Mouse (Mus musculus) embryonic facial prominence, embryonic 12.5 days (tissue): Measurements from ENCODE around the gene Acox3. TPM values are rescaled to one million over a fixed set of nuclear protein-coding genes. Genes with fewer than 3 reads are reported as not detected.

ENCODE experiments used
- ATAC-seq: fragments of 200-750 bp; cut with Nextera tagmentation; 2 replicates; pipeline ENCODE4 v1.8.0; 2017; ENCODE audit not compliant: insufficient number of reproducible peaks, insufficient read depth, low FRiP score, low TSS enrichment
- H3K27ac ChIP-seq: fragments of 300-500 bp; sonication (generic); 2 replicates; pipeline ENCODE4 v1.5.1; 2016; ENCODE audit warnings: mild to moderate bottlenecking
- H3K27me3 ChIP-seq: fragments of 300-500 bp; sonication (generic); 2 replicates; pipeline ENCODE4 v1.6.1; 2016; ENCODE audit warnings: mild to moderate bottlenecking, moderate library complexity
- H3K36me3 ChIP-seq: fragments of 300-500 bp; sonication (generic); 2 replicates; pipeline ENCODE4 v1.6.1; 2016; ENCODE audit warnings: mild to moderate bottlenecking
- H3K4me1 ChIP-seq: fragments of 300-500 bp; sonication (generic); 2 replicates; pipeline ENCODE4 v1.6.1; 2016
- H3K4me2 ChIP-seq: fragments of 300-500 bp; sonication (generic); replicated peaks from 2 replicates; pipeline ENCODE4 v1.6.1; 2016; ENCODE audit warnings: mild to moderate bottlenecking, moderate library complexity
- H3K4me3 ChIP-seq: fragments of 300-500 bp; sonication (generic); 2 replicates; pipeline ENCODE4 v1.5.1; 2016; ENCODE audit warnings: mild to moderate bottlenecking
- H3K9ac ChIP-seq: fragments of 300-500 bp; sonication (generic); 2 replicates; pipeline ENCODE4 v1.6.1; 2016; ENCODE audit warnings: mild to moderate bottlenecking, moderate library complexity
- H3K9me3 ChIP-seq: fragments of 300-500 bp; sonication (generic); 2 replicates; pipeline ENCODE4 v1.6.1; 2016; ENCODE audit warnings: mild to moderate bottlenecking, moderate library complexity
- WGBS: fragments of 180-500 bp; shearing (Covaris S2); methylation state at CpG from one replicate; pipeline ENCODE4 v1.1.7; 2016; 5-methylcytosine and 5-hydroxymethylcytosine counted together
- polyA plus RNA-seq: library from polyadenylated mRNA; unstranded; fragments of >200 nt; fragmentation: Nextera tagmentation; extraction: Ambion mirVana; gene quantifications from 2 replicates; pipeline ENCODE4 v1.2.1, GENCODE M21; 2016

Gene Acox3
- 12.5 and 13.4 TPM in 2 replicates for polyA plus RNA-seq

DNA sequence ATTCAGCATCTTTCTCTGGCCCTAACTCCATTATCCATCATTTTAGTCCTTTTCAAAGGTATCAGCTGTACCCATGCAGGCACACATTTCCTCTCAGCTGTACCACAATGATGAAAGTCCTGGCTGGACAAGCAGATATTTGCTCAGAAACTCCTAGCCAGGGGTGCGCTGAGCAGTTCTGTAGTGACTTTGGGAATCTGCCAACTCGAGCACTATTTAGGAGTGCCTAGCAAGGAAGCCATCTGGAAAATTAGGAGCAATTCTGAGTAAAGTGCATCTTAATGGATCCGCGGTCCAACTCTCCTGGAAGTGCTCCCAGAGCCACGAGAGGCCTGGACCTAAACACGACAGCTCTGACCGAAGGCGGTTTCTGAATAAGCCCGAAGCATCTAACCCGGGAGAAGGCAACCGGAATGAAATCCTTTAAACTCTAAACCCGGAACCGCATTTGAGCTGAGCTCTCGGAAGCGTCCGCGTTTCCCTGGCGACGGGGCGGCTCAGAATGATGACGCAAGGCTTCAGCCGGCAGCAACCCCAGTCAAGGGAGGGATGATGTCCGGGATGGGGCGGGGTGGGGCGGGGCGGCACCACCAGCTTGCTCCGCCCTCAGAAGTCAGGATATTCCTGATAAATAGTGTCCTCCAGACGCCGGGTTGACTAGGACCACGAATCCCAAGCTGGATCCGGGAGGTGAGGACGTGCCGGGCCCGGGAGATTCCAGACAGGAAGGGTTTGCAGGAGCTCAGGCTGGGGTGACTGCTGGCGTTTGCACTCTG is at the start of gene Acox3:
TSS of gene Acox3 (plus strand) at position 596 of the 776 bp plus-strand sequence.
- Histone ChIP-seq H3K27ac (0 out of 2 replicates have a peak within 1 kb of the TSS, but pooled peaks have one; percentile 1), H3K36me3 (no peaks in the 10 kb centered on the region), H3K4me3 (peak within 1 kb of the TSS; percentile 53), H3K27me3 (0 out of 2 replicates have a peak, but pooled peaks cover 5% of the 10 kb centered on the region), H3K4me1 (peaks cover 10% of the 10 kb centered on the region), H3K4me2 (peak within 1 kb of the TSS; percentile 77), H3K9ac (peak within 1 kb of the TSS; percentile 57), H3K9me3 (no peaks in the 10 kb centered on the region)
- WGBS: under 1% methylated on average over 35 of the region's 35 CpGs
- peak; percentile 76 for ATAC-seq

DNA sequence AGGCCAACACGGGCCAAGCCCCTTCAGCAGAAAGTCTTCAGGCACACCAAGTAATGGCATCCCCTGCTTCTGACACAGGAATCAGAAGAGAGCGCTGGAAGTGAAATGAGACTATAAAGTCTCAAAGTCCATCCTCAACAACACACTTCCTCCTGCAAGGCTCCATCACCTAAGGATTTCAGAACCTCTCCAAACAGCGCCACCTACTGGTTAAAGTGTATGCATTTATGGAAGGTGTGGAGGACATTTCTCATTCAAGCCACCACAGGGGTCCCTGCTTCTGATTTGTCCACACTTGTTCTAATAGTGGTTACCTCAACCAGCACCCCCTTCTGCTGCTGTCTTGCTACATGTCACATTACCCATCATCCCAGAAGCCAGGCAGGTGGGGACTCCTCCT is 46.6 kb upstream of the Acox3 start:
- H3K27ac ChIP-seq: no peak overlapping the region
- no peaks in the 10 kb centered on the region for H3K9me3 ChIP-seq
- H3K4me2 ChIP-seq: no peak overlapping the region
- peaks cover 19% of the 10 kb centered on the region; the same call in 1 of the 2 replicates for H3K4me1 ChIP-seq
- no peaks in the 10 kb centered on the region for H3K36me3 ChIP-seq
- no peak for ATAC-seq
- no peaks in the 10 kb centered on the region for H3K27me3 ChIP-seq
- 68% methylated on average over 3 of the region's 3 CpGs for WGBS
- no peak overlapping the region for H3K9ac ChIP-seq
- no peak overlapping the region for H3K4me3 ChIP-seq

DNA sequence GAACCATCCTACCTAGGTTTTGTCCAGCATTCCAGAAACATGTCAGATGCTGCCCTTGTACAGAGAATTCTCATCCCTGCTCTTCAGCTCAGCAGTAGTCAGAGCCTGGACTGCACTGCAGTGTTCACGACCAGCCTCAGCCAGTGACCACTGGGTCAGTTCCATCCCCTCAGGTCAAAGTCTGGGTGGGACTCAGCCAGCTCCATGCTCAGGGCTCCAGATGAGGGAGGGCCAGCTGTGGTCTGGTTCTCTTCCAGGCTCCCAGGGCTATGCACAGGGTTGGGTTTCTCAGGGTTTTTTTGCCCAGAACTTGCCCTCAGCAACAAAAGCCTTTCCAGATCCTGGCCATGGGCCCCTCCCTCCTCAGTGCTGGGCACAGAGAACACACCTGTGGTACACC is 45.4 kb upstream of the Acox3 start:
- ATAC-seq: no peak
- Histone ChIP-seq H3K9me3 (no peaks in the 10 kb centered on the region), H3K4me1 (peaks cover 21% of the 10 kb centered on the region; the same call in 1 of the 2 replicates), H3K27me3 (no peaks in the 10 kb centered on the region), H3K4me3 (no peak overlapping the region), H3K4me2 (no peak overlapping the region), H3K9ac (no peak overlapping the region), H3K27ac (no peak overlapping the region), H3K36me3 (no peaks in the 10 kb centered on the region)
- 52% methylated on average over 1 of the region's 1 CpGs for WGBS

DNA sequence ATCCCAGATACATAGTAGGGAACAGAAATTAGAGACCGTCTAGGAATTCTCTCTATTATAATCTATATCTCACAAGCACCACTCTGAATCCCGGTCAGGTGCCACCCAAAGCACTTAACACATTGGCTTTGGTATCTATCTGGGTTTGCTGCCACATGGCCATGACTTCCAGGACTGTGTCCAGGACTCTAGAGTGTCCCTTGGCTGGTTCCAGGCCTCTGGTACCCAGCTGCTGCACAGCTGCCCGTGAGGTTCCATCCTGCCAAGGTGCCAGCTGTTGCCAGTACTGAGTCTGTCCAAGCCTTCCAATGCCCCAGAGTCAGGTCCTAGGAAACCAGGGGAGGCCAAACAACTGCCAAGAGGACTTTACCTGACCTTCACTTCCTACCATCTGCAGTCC is 44.8 kb upstream of the Acox3 start:
- 82% methylated on average over 3 of the region's 3 CpGs for WGBS
- Histone ChIP-seq H3K27me3 (no peaks in the 10 kb centered on the region), H3K9ac (no peak overlapping the region), H3K9me3 (no peaks in the 10 kb centered on the region), H3K36me3 (no peaks in the 10 kb centered on the region), H3K4me3 (no peak overlapping the region), H3K27ac (no peak overlapping the region), H3K4me2 (no peak overlapping the region), H3K4me1 (peaks cover 21% of the 10 kb centered on the region; the same call in 1 of the 2 replicates)
- ATAC-seq: no peak

DNA sequence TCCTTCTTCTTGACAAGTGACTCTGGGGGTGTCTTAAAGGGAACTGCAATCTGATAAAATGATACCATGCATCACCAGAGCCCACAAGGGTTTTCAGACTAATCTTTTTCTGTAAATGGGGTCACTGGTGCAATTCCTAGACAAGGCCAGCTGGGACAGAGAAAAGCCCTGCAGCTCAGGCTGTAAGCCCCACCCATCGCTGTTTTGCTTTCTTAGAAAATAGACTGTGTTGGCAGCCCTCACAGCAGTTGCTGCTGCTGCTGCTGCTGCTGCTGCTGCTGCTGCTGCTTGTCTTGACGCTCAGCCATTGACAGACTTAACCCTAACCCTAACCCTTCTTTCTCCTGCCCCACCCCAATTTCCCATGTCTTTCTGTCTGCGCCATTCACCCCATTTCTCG is 43.3 kb upstream of the Acox3 start:
- 57% methylated on average over 4 of the region's 4 CpGs for WGBS
- Histone ChIP-seq H3K4me2 (no peak overlapping the region), H3K36me3 (no peaks in the 10 kb centered on the region), H3K9me3 (no peaks in the 10 kb centered on the region), H3K27ac (peak overlapping the region; percentile 2; the same call in 1 of the 2 replicates), H3K4me1 (peaks cover 21% of the 10 kb centered on the region; the same call in 1 of the 2 replicates), H3K4me3 (no peak overlapping the region), H3K9ac (no peak overlapping the region), H3K27me3 (no peaks in the 10 kb centered on the region)
- no peak for ATAC-seq

DNA sequence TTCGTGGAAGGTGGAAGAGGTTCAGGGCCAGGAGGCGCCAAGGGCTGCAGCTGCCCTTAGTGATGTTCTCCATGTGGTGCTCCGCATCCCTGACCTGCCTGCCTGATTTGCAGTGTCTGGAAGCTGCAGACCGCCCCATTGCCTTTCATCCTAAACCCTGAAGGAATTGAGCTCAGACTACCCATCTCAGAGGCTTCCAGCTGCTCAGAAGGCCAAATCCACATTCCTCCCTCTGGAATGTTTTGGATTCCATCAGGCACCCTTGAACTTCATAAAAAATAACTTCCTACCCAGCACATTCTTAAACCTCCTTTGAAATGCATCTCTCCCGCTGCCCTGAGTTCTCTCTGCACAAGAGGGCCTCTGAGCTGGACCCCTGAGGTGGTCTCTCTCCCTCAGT is 42.3 kb upstream of the Acox3 start:
- peak overlapping the region; percentile 81 for H3K27ac ChIP-seq
- no peaks in the 10 kb centered on the region for H3K27me3 ChIP-seq
- no peak overlapping the region for H3K4me3 ChIP-seq
- peaks cover 21% of the 10 kb centered on the region; the same call in 1 of the 2 replicates for H3K4me1 ChIP-seq
- 38% methylated on average over 5 of the region's 5 CpGs for WGBS
- ATAC-seq: no peak
- no peak overlapping the region for H3K4me2 ChIP-seq
- no peaks in the 10 kb centered on the region for H3K9me3 ChIP-seq
- no peaks in the 10 kb centered on the region for H3K36me3 ChIP-seq
- no peak overlapping the region for H3K9ac ChIP-seq

DNA sequence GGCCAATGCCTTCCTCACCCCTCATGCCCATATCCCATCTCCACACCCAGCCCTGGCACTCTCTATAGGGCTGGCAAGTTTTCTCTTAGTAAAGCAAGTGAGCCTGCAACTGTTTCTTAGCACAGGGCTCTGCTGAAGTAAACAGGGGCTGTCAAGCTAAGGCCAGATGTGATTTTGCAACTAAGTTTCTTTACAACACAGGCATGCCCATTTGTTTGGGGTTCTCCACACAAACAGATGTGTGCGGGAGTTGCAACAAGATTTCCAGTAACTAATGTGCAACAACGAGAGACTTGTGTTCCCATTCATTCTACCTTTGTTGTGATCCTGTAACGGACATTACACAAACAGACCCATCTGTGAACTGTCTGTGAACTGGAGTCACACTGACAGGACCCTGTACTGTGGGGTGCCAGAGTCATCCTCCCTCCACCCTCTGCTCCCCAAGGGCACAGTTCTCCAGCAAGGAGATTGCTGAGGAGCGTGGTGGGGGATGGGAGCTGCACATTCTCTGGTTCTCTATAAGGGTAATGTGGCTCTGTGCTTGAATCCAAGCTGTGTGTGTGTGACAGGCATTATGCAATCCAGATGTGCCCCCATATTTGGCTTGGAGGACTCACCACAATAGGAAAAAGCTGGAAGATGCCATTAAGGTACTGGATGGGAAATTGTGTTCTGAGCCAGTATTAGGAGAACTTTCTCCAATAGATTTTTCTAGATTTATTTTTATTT is 41.6 kb upstream of the Acox3 start:
- Histone ChIP-seq H3K27me3 (no peaks in the 10 kb centered on the region), H3K27ac (peak overlapping the region; percentile 81), H3K4me2 (no peak overlapping the region), H3K9ac (no peak overlapping the region), H3K36me3 (no peaks in the 10 kb centered on the region), H3K4me3 (no peak overlapping the region), H3K4me1 (peaks cover 21% of the 10 kb centered on the region; the same call in 1 of the 2 replicates), H3K9me3 (no peaks in the 10 kb centered on the region)
- WGBS: 31% methylated on average over 4 of the region's 4 CpGs
- ATAC-seq: no peak

DNA sequence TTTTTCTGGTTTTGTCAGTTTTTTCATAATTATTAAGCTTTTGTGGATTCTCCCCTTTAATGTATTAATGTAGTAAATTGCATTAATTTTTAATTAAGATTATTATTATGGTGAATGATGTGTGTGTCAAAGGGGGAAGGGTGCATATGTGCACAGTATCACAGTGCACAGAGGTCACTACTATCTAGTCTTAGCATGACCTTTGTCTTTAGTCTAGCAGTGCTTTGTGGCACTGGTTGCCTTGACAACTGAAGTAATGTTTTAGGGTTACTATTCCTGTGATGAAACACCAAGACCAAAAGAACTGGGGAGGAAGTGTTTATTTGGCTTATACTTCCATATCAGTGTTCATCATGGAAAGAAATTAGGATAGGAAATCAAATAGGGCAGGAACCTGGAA is 36.7 kb upstream of the Acox3 start:
- H3K27me3 ChIP-seq: no peaks in the 10 kb centered on the region
- no peak overlapping the region for H3K9ac ChIP-seq
- no peaks in the 10 kb centered on the region for H3K36me3 ChIP-seq
- no peak overlapping the region for H3K4me2 ChIP-seq
- no peak for ATAC-seq
- 0 out of 2 replicates have a peak, but pooled peaks cover 3% of the 10 kb centered on the region for H3K4me1 ChIP-seq
- no peaks in the 10 kb centered on the region for H3K9me3 ChIP-seq
- no peak overlapping the region for H3K4me3 ChIP-seq
- no peak overlapping the region for H3K27ac ChIP-seq

DNA sequence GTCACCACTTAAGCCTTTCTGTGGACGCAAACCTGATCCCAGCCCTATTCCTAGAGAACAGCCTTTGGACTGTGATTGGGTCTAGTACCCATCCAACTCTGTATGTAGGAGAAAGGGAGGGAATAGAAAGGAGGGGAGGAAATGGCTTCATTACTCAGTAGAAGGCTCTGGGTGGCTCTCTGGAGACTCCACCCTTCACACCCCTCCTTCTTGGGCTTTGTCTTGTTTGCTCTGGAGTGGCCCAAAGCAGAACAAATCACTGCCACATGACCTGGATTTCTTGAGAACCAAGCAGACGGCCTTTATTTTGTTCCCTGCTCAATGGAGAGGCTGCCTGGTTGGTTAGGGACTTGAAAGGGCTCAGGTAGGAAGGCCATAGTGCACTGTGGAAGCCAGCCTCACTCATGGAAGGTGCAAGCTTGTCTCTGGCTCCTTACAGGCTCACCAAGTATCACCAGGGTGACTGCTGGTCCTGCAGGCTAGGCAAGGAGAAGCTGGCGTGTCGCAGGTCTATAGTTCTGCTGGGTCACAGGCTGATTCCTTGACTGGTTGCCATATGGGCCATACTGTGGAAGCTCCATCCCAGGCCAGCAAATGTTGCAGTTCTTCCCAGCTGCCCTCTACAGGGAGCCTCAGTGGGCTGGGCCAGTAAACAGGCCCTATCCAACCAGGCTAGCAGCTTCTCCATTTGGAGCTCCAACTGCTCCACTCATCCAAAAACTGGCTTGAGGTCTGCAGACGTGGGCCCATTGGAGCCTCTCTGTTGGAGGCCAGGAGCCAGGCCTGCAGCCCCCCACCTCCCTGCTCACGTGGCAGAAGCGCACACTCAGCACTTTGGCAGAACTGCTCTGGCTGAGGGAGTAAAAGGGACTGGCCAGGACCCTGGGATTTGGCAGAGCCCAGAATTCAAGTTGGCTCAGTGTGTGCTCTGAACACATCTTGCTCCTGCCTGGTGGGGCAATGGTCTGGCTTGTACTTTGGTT is 30.7 kb upstream of the Acox3 start:
- no peaks in the 10 kb centered on the region for H3K9me3 ChIP-seq

DNA sequence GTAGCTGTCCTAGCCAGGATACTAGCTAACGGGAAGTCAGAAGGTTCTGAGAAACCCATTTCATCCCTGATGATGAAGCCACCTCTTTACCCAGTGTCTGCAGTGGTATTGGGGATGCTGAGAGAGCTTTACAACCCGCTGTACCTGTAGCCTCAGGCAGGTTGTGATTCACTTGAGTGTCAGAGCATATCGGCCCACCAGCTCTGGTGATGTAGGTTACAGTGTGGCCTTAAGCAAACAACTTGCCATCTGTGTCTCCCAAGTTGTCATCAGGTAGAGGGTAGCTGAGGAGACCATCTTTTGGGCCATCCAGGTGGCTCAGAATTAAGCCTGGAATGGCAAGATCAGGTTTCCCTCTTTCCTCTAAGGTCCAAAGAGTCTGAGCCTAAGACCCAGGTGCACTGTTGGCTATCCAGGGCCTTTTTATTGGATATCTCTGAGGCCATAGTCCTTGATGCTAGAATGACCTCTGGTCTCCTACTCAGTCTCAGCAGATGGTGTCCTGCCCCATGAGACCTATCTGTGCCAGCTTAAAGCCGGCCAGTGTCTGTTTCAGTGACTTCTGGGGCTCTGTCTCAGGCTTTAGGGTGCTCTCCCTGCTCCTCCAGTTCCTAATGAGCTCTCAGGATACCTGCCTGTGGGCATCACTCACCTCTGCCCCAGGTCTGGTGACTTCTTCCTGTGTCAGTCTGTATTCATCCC is 29.9 kb upstream of the Acox3 start:
- no peak for ATAC-seq
- Histone ChIP-seq H3K9ac (no peak overlapping the region), H3K27me3 (no peaks in the 10 kb centered on the region), H3K9me3 (no peaks in the 10 kb centered on the region), H3K4me3 (no peak overlapping the region), H3K27ac (no peak overlapping the region), H3K4me1 (peaks cover 8% of the 10 kb centered on the region; the same call in 1 of the 2 replicates), H3K4me2 (no peak overlapping the region), H3K36me3 (peaks cover 22% of the 10 kb centered on the region)
- 75% methylated on average over 4 of the region's 4 CpGs for WGBS

More for the DNA sequence above, 30.7 kb upstream of the Acox3 start:
- H3K4me3 ChIP-seq: no peak overlapping the region
- no peak overlapping the region for H3K9ac ChIP-seq
- ATAC-seq: no peak
- peaks cover 8% of the 10 kb centered on the region; the same call in 1 of the 2 replicates for H3K4me1 ChIP-seq
- H3K27me3 ChIP-seq: no peaks in the 10 kb centered on the region
- 48% methylated on average over 7 of the region's 7 CpGs for WGBS
- no peak overlapping the region for H3K4me2 ChIP-seq
- H3K27ac ChIP-seq: 0 out of 2 replicates have a peak overlapping the region, but pooled peaks have one; percentile 6
- peaks cover 14% of the 10 kb centered on the region; the same call in 1 of the 2 replicates for H3K36me3 ChIP-seq
